Mouse (Mus musculus) frontal cortex, adult 2 months (tissue): ENCODE results near the gene Zmat1. TPM values are rescaled to one million over a fixed set of nuclear protein-coding genes. Genes with fewer than 3 reads are reported as not detected.
A peak's percentile ranks its signal among the peaks of the same experiment; 100 is the strongest.
"Not testable (repeated sequence)": the region's sequence is repeated elsewhere in the genome, so short reads cannot be mapped to it uniquely, and the experiment has no call there.

Experiments
- DNase-seq, 2 experiments: peaks; one replicate each; pipeline ENCODE4 v3.0.0; 2022; ENCODE audit warnings: low spot score in 1 of 2; ENCODE audit errors: extremely low spot score in 1 of 2
- polyA plus RNA-seq: library from polyadenylated mRNA; depleted of rRNA; stranded (reverse); fragments of >200 nt; gene quantifications from 2 replicates; pipeline ENCODE4 v1.2.3, GENCODE M21; 2012; rRNA removed

Gene Zmat1
- polyA plus RNA-seq = 9.3 and 9.7 TPM in 2 replicates

GRCm38 (mm10) chrX:135008720-135009470 is at the start of gene Zmat1:
Gene Zmat1, minus strand, starts transcription at chrX:135009209.
- peak; percentile 87 to 89 for DNase-seq

GRCm38 (mm10) chrX:135053939-135054338 is 44.9 kb upstream of the Zmat1 start:
- DNase-seq = not testable (repeated sequence)

- DNase-seq = peak; percentile 12 to 53
Observed at GRCm38 (mm10) chrX:135035962-135036375, 27.0 kb upstream of the Zmat1 start.

- DNase-seq = no peak
Observed at GRCm38 (mm10) chrX:135025135-135025534, 16.1 kb upstream of the Zmat1 start.

GRCm38 (mm10) chrX:135011381-135011780 is 2.4 kb upstream of the Zmat1 start:
- DNase-seq = no peak

GRCm38 (mm10) chrX:135009471-135009815 is 434 bp upstream of the Zmat1 start:
- DNase-seq = no peak

- DNase-seq = no peak
Observed at GRCm38 (mm10) chrX:135008021-135008420, 988 bp downstream of the Zmat1 start.

- DNase-seq = no peak
Observed at GRCm38 (mm10) chrX:134964546-134964945, 44.5 kb downstream of the Zmat1 start, which contains the start of gene Nxf2. Gene Nxf2, minus strand, starts transcription at chrX:134964754.

GRCm38 (mm10) chrX:134963305-134964094 is 45.5 kb downstream of the Zmat1 start:
- DNase-seq = peak; percentile 26 to 53

- DNase-seq = peak in 1 of 2 experiments; percentile 57
Observed at GRCm38 (mm10) chrX:134930361-134930760, 78.6 kb downstream of the Zmat1 start.

GRCm38 (mm10) chrX:134929927-134930326 is 79.1 kb downstream of the Zmat1 start:
- no peak for DNase-seq

GRCm38 (mm10) chrX:134925058-134925457 is 84.0 kb downstream of the Zmat1 start:
- peak in 1 of 2 experiments; percentile 71 for DNase-seq

GRCm38 (mm10) chrX:134923675-134924424 is 85.2 kb downstream of the Zmat1 start:
- DNase-seq = no peak

Other genes starting within 250 kb of the Zmat1 start
- 45.7 and 54.3 TPM in 2 replicates for gene Armcx2, start 200.0 kb downstream of the Zmat1 start, polyA plus RNA-seq
- 0.13 and 0.18 TPM in 2 replicates for gene Nxf2, start 44.5 kb downstream of the Zmat1 start, polyA plus RNA-seq
- gene Gm15023, start 168.4 kb upstream of the Zmat1 start, polyA plus RNA-seq = 0.02 TPM in 1 of 2 replicates, not detected in the other
- gene Tceal6, start 201.5 kb upstream of the Zmat1 start, polyA plus RNA-seq = 134 and 155 TPM in 2 replicates